Mouse (Mus musculus) layer of hippocampus, adult 18-20 months (tissue): ENCODE measurements around the gene Mon1a. TPM values are rescaled to one million over a fixed set of nuclear protein-coding genes. Genes with fewer than 3 reads are reported as not detected.

ENCODE experiments used
- DNase-seq, 2 experiments: peaks; one replicate each; pipeline ENCODE4 v3.0.0; 2022; ENCODE audit warnings: low spot score in 2 of 2
- total RNA-seq, 2 experiments: library from RNA; stranded (reverse); gene quantifications; 2 replicates each; pipeline ENCODE4 v1.2.3; 2021

Gene Mon1a
- total RNA-seq, 2 experiments from 2014 or later, result 25.9 to 27.4 TPM

DNA sequence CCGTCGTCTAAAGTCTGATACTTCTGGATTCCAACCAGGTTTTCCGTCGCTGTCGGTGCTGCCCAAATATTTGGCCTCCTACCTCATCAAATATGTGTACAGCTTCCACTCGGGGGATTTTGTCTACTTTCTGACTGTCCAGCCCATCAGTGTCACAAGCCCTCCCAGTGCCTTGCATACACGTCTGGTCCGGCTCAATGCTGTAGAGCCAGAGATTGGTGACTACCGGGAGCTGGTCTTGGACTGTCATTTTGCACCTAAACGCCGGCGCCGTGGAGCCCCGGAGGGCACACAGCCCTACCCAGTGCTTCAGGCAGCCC is 19.8 kb downstream of the Mon1a start:
- no peak for DNase-seq

DNA sequence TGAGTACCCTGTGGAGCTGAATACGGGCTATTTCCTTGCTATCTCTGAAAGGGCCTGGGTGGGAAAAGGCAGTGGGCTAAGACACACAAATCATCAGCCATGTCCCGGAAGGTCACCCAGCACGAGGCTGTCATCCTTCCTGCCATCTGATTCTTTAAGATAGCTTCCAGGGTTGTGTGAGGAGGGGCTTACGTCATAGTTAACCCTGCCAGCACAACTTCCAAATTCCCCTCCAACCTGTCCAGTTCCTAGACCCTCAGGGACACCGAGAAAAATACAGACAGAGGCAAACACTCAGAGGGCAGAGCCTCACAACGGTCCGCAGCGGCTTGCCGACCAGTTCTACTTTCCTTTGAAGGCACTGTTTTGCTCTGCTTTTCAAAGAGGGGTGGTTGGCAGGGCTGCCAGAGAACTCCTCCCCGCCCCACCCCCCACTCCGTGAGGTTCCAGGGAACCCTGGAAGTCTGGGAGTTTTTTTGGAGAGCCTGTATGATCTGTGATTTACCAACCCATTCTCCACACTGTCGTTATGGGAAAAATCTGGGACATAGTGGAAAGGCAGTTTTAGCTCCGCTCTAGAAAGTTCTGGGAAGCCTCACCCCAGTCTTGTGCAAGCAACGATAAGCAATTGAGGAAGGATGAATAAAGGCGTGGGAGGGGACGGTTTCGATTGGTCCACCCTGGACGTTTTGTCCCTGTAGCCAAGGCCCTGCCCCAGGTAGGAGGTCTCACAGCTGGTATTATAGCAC is 20.6 kb downstream of the Mon1a start:
- DNase-seq, result no peak

DNA sequence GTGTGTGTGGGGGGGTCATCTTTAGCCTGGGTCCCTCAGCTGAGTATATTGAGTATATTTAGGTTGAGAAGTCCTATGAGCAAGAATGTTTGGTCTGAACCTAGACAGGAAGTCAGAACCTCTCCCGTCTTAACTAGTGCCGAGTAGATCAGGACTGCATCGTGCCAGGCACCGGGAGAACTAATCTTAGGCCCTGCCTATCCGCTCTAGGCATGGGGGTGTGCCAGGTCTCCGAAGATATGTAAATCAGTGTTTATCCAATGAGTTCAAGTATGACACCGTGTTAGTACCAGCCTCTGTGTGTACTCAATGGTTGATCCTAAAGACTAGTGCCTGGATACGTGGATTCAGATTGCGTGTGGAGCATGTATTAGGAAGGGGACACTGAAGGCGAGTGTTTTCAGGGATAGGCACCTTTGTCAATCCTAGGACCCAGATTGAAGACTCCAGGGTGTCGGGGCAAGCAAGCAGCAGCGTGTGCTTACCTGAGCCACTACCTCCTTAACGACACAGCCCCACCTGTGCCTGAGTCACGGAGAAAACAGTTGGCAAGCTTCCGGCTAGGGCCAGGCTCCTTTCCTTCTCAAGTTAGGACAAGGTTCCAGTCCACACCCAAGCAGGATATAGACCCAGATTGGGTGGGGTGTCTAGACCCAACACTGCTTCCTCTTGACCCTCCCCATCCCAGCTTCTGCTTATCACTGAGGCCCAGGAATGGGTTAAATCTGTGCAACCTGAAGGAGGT is 22.2 kb downstream of the Mon1a start:
- DNase-seq, result no peak

DNA sequence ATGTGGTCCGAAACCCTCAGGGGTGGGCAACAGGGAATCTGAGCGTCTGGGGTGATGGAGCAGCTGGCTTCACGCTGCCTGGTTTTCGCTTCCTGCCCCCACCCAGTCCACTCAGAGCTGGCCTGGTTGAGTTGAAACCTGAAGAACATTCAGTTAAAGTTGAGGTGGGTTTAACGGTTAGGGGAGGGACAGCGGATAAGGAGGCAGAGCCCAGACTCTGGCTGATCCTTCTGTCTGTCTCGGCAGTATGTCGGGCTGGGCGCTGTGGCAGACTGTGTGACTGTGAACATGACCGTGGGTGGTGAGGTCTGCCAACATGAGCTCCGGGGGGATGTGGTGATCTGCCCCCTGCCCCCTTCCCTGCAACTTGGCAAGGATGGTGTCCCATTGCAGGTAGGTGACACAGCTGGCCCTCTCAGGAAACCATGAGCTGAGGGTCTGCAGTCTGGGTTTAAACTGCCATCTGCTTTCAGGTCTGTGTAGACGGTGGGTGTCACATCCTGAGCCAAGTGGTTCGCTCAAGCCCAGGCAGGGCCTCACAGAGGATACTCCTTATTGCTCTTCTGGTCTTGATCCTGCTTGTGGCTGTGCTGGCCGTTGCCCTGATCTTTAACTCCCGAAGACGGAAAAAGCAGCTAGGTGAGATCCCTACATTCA is 26.9 kb downstream of the Mon1a start:
- no peak for DNase-seq

DNA sequence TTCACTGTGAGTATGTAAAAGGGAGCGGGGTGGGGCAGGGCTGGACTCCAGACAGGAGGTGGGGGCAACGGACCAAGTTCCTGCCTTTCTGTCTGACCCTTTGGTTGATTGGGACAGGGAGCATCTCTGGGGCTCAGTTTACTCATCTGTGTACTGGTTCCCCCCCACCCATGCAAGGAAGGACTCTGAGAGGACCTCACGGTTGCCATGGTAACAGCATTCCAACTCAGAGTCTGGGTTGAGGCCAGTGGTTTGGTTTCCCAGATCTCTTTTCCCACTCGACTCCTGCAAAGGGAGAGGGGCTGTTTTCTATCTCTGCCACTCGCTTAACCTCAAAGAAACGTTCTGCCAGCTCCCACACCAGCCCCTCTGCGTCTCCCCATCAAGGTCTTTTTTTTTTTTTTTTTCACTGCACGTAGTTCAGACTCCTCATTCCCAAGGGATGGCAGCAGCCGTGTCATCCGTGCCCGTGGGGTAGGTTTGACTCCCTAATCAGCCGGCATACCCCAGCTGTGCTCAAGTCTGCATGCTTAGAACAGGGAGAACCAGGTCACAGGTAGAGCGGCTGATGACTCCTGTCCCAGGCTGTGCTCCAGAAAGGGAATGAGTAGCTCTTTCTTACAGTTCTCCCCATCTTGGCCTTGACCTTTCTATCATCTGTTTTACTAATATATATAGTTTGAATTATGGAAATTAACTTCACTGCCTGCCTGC is 30.1 kb downstream of the Mon1a start:
- no peak for DNase-seq

DNA sequence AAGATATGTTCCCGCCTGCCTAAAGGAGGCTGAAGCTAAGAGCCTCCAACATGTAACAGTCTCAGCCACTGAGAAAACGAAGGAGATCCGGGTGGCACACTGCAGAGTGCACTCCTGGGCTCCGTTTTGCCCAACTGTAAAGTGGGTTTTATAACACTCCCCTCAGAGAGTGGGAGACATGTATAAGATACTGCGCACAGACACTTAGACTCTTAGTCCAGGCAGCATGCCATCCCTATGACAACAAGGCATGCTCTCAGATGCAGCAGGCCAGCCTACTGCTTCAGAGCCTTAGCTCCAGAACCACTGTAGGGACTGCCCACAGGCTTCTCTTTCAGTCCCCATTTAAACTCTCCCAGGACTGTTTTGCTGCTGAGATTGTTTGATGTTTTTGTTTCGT is 30.9 kb downstream of the Mon1a start:
- DNase-seq, result no peak

DNA sequence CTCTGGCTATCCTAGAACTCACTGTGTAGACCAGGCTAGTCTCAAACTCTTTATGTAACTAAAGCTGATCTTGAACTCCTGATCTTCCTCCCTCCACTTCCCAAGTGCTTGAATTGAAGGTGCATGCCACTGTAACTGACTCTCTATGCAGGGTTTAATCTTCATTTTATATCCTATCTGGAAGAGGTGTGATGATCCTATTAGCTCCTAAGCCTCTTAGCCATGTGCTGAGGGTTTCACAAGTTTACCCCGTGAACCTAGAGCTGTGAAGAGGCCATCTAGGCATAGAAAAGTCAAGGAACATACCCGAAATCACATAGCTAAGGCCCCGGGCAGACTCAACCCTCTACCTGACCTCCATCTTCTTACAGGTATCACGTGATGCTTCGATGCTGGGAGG is 31.5 kb downstream of the Mon1a start:
- no peak for DNase-seq

DNA sequence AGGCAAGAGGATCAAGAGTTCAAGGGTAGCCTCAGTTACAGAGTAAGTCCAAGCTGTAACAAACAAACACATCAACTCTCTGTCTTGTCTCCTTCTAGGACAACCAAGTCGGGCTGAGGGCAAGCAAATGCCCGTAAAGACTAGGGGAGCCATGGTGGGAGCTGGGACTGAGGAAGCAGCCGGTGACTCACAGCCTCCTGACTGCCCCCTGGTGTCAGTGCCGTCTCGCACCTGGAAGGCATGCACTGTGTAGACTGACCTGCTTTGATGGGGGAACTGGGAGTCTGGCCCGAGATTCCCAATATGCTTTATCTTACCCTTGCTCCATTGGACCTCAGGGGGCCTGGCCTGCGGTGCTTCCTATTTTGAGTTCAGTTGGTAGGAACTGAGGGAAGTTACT is 35.1 kb downstream of the Mon1a start:
- no peak for DNase-seq

DNA sequence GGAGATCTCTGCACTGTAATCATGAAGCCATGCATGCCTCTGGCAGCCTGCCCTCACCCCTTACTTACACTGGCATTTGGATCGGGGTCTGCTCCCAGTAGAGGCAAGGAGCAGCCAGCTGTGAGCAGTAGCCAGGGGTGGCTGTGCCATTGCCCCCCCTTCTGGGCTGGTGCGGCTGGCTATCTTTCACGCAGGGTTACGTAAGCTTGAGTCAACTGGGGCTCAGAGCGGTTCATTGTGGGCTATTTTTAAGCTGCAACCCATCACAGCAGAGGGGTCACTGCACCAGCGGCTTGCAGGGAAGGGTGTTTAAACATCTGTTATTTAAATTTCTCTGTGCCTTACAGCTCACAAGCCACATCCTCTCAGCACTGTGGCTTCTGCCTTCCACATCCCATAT is 36.0 kb downstream of the Mon1a start:
- DNase-seq, result no peak

DNA sequence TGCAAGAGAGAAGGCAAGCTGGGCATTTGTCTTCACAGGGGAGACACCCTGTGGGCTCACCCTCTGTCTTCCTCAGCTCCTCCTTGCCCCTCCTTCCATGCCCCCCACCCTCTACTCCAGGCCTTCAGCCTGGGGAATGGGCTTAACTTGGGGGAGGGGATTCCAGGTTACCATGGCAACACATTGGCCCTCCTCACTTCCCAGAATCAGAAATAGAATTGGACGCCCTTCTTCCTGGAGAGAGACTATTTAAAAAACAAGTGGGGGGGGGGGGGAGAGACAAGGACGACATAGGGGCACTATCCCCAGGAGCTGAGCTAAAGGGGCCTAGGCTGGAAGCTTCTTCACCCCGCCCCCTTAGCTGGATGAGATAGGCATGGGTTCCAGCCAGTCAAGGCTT is 37.3 kb downstream of the Mon1a start:
- DNase-seq, result no peak

DNA sequence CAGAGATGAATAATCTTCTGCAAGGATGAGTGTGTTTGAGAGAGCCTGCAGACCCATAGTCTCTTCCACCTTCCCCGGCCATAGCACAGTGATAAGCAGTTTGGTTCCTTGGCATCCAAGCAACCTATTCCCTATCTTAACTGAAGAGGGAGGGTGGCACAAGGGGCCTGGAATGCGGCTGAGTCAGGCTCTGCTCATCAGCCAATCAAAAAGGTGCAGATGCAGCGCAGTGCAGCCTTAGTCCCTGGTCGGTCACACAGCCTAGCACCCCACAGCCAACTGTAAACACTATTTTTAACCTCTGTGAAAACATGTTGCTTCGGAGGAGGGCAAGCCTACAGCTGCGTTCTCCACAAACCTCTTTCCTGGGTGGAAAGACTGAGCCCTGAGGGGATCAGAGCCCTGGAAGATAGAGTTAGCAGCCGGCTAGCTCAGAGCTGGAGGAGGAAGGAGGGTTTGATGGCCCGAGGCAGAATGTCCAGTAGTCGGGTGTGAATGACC is 39.0 kb downstream of the Mon1a start:
- DNase-seq, result peak in 1 of 2 experiments; percentile 47

DNA sequence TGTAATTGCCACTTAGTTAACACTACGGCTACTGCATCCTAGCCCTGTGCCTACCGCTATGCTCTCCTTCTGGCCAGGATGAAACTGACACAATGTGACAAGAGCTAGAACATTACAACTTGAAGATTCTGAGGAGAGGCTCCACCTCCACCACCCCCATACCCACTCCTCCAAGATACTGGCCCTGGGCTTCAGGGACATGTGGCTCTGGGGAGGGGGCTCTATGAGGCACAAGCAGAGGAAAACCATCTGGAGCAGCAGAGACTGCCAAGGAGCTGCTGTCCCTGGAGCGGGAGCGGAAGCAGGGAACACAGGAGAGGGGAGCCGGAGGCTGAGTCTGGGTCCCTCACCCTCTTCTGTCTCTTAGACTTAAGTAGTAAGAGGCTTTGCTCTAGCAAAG is 39.8 kb downstream of the Mon1a start:
- peak; percentile 48 to 55 for DNase-seq

DNA sequence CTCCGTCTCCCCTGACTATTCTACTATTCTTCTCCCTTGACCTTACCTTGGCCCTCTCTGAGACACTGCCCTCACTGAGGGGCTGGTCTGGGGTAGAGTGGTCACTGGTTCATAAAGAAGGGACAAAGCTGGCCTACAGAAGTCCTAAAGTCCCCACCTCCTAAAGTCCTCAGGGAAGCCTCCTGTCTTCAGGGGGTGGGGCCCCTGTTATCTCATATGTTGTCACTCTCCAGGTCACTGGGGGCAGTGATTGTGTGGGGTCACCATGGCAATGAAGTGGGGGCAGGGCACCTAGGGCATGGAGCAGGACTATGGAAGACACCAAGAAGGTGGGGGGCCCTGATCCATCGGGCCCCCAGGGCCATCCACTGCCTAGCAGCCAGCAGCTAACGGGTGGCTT is 40.2 kb downstream of the Mon1a start, which contains the start of gene Actl11:
Actl11 (plus strand) TSS at position 301 of the 400 bp plus-strand sequence.
- DNase-seq, result no peak

DNA sequence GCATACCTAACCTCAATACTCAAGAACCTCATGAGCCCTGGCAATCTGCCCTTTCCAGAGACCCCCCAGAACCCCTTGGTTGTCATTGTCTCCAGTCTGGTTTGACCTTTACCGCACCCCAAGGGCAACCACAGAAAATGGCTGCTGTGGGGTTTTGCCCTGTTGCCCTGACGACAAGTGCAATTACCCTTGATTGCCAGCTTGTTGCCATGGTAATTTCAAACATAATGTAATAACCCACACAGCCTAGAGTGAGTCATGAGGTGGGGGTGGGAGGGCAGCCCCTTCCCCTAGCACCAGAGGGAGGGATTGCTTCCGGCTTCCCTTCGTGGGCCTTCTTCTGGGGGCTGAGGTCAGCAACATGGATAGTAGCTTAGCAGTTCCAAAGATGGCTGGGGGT is 44.3 kb downstream of the Mon1a start:
- peak in 1 of 2 experiments; percentile 60 for DNase-seq

DNA sequence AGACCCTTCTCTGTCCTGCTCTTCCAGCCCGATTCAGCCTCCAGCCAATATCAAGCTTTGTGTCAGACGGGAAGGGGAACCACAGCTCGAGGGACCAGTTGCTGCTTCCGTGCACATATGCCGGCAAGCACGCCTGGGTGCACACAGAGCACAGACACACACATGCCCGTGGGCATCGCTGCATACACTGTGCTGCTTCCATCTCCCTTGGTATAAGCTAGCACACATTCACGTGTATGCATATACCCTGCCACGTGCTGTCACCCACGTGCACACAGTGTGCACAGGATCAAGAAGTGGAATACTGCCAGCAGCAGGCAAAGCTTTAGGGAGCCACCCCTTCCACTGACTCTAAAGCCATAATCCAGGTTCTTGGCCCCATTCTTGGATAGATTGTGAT is 46.2 kb downstream of the Mon1a start:
- DNase-seq, result peak; percentile 31 to 54

DNA sequence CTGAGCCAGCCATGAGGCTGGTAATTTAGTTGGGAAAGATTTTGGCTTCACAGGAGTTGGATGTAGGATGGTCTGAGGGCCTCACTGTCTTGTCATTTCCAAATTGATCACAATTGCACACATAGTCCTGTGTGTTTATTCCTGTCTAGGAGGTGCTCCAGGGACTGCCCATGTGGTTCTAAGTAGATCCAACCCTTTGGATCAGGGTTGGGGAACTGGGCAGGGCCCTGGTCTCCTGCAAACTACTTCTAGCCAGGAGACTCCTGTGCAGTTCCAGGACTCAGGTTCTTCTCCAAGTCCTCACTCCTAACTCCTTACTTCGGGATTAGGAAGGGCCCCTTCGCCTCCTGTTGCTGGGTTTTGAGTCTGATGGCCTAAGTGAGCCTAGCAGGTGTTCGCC is 47.4 kb downstream of the Mon1a start, which contains the start of gene Camkv:
Camkv (plus strand) TSS at position 301 of the 400 bp plus-strand sequence.
- DNase-seq, result no peak

DNA sequence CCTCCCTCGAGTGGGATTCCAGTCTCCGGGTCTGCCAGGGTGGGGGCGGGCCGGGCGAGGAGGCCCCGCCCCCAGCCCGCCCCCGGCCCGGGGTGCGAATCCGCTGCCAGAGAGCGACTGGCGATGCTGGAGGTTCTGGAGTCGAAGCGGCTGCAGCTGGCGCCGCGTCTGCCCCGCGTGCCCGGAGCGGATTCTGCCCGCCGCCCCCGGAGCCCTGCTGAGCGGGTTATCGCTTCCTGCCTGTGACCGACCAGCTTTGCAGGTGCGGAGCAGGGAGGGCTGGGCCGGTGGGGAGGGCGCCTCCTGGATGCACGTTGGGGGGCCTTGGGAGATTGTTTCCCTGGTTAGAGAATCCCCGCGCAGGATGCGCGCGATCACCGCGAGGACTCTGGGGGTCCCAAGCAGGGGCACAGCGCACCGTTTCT is 47.9 kb downstream of the Mon1a start:
- peak; percentile 59 to 74 for DNase-seq

DNA sequence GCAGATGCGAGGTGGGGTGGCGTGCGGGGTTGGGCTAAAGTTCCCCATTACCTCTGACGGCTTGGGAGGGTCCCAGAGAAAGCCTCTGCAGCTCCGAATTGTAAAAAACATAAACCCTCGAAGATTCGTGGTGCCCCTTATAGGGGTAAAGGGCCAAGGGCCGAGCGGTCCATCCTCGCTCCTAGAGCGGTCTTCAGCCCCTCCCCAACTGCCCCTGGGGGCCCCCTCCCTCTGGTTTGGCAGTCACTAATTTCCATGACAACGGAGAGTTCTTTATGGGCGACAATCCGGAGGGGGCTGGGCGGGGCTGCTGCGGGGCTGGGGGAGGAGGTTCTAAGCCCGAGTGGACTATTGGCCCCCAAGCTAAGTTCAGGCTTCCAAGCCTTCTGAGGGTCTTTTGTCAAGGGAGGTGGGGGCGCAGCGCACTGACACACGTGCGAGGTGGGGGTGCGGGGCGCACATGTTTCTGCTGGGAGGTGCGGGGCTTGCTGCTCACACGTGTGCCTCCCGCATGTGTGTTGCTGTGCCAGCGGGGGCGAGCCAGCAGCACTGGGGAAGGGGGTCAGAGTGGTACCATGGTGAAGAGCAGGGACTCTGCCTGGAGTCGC is 48.4 kb downstream of the Mon1a start:
- peak; percentile 60 to 67 for DNase-seq

DNA sequence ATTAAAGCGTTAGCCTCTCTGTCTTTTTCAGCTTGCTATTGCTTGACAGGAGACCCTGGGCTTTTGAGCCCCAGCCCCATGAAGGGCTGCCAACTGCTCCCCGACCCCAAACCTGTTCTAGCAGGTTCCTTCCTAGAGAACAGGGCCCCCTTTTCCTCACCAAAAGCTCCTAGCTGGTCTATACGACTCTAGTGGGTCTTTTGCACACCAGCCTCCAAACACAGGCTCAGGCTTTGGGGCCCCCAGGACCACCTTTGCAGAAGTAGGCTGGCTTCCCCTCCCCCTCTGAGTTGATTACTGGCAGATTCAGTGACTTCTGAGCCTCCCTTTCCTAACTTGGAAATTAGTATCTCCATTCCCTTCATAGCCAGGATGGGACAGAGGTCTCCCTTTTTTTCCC is 48.9 kb downstream of the Mon1a start:
- DNase-seq, result no peak

DNA sequence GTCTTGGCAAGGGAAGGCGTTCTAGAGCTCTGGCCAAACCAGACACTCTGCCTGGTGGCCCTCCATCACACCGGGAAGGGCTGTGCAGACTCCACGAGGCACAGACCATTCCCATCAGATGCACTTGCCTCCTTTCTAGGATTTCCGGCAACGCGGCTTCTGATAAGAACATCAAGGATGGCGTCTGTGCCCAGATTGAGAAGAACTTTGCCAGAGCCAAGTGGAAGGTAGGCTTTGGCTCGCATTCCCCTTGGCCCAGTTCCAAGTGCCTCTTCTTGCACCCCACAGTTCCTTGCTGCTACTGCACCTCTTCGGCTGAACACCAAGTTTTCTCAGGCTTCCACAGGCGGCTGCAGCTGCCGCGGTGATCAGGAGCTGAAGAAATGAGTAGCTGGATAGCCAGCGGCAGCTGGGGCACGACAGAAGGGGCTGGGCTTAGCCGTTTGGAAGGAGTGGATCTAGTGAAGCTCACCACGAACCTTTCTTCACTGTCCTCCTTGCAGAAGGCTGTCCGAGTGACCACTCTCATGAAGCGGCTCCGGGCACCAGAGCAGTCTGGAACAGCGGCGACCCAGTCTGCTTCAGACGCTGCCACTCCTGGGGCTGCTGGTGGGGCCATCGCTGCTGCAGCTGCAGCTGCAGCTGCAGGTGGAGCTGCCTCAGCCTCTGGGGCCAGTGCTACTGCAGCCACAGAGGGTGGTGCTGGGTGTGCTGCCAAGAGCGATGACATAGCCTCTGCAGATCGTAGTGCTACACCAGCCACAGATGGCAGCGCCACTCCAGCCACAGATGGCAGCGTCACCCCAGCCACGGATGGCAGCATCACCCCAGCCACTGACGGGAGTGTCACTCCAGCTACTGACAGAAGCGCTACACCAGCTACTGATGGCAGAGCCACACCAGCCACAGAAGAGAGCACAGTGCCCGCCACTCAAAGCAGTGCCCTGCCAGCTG is 59.6 kb downstream of the Mon1a start:
- DNase-seq, result peak in 1 of 2 experiments; percentile 43
